Mouse (Mus musculus) embryonic facial prominence, embryonic 13.5 days (tissue): ENCODE data around the gene Prss23. TPM values are rescaled to one million over a fixed set of nuclear protein-coding genes. Genes with fewer than 3 reads are reported as not detected.

Experiments used
- ATAC-seq: fragments of 200-750 bp; cut with Nextera tagmentation; 2 replicates; pipeline ENCODE4 v1.8.0; 2017; ENCODE audit warnings: low read depth; ENCODE audit not compliant: insufficient number of reproducible peaks, insufficient read depth, low FRiP score, low TSS enrichment
- H3K27ac ChIP-seq: fragments of 300-500 bp; sonication (generic); 2 replicates; pipeline ENCODE4 v1.5.1; 2015; ENCODE audit warnings: moderate library complexity, mild to moderate bottlenecking, inconsistent platforms
- H3K27me3 ChIP-seq: fragments of 300-500 bp; sonication (generic); 2 replicates; pipeline ENCODE4 v1.6.1; 2015; ENCODE audit warnings: mild to moderate bottlenecking, inconsistent platforms
- H3K36me3 ChIP-seq: fragments of 300-500 bp; sonication (generic); 2 replicates; pipeline ENCODE4 v1.6.1; 2015; ENCODE audit warnings: mild to moderate bottlenecking, inconsistent platforms
- H3K4me1 ChIP-seq: fragments of 300-500 bp; sonication (generic); 2 replicates; pipeline ENCODE4 v1.6.1; 2015; ENCODE audit warnings: inconsistent platforms
- H3K4me2 ChIP-seq: fragments of 300-500 bp; sonication (generic); 2 replicates; pipeline ENCODE4 v1.6.1; 2015; ENCODE audit warnings: moderate library complexity, mild to moderate bottlenecking, inconsistent platforms
- H3K4me3 ChIP-seq: fragments of 300-500 bp; sonication (generic); 2 replicates; pipeline ENCODE4 v1.5.1; 2015; ENCODE audit warnings: mild to moderate bottlenecking, inconsistent platforms
- H3K9ac ChIP-seq: fragments of 300-500 bp; sonication (generic); 2 replicates; pipeline ENCODE4 v1.6.1; 2015; ENCODE audit warnings: mild to moderate bottlenecking, inconsistent platforms
- H3K9me3 ChIP-seq: fragments of 300-500 bp; sonication (generic); 2 replicates; pipeline ENCODE4 v1.6.1; 2016; ENCODE audit warnings: inconsistent platforms
- WGBS: fragments of 180-500 bp; shearing (Covaris S2); methylation state at CpG from one replicate; pipeline ENCODE4 v1.1.7; 2015; ENCODE audit warnings: mixed read lengths; 5-methylcytosine and 5-hydroxymethylcytosine counted together
- polyA plus RNA-seq: library from polyadenylated mRNA; unstranded; fragments of >200 nt; fragmentation: Nextera tagmentation; extraction: Ambion mirVana; gene quantifications from 2 replicates; pipeline ENCODE4 v1.2.1, GENCODE M21; 2015

Prss23 gene
- polyA plus RNA-seq, result 105 and 109 TPM in 2 replicates

GRCm38 (mm10) chr7:89526731-89527429 is at the start of gene Prss23:
Gene Prss23, minus strand, starts transcription at chr7:89527187.
- H3K4me3 ChIP-seq, result no peak within 1 kb of the TSS
- WGBS, result 22% methylated on average over 16 of the region's 16 CpGs
- H3K27ac ChIP-seq, result peak within 1 kb of the TSS; percentile 74
- no peaks in the 10 kb centered on the region for H3K9me3 ChIP-seq
- H3K4me1 ChIP-seq, result peaks cover 28% of the 10 kb centered on the region
- H3K36me3 ChIP-seq, result no peaks in the 10 kb centered on the region
- peak within 1 kb of the TSS; percentile 10 for H3K4me2 ChIP-seq
- 0 out of 2 replicates have a peak within 1 kb of the TSS, but pooled peaks have one; percentile 40 for H3K9ac ChIP-seq
- H3K27me3 ChIP-seq, result no peaks in the 10 kb centered on the region
- 0 out of 2 replicates have a peak, but pooled peaks have one; percentile 26 for ATAC-seq

GRCm38 (mm10) chr7:89576127-89576526 is 49.1 kb upstream of the Prss23 start:
- H3K36me3 ChIP-seq, result no peaks in the 10 kb centered on the region
- peaks cover 9% of the 10 kb centered on the region for H3K4me1 ChIP-seq
- no peak overlapping the region for H3K9ac ChIP-seq
- no peak overlapping the region for H3K4me2 ChIP-seq
- no peaks in the 10 kb centered on the region for H3K27me3 ChIP-seq
- 59% methylated on average over 3 of the region's 3 CpGs for WGBS
- ATAC-seq, result no peak
- H3K9me3 ChIP-seq, result no peaks in the 10 kb centered on the region
- H3K27ac ChIP-seq, result no peak overlapping the region
- H3K4me3 ChIP-seq, result no peak overlapping the region

- H3K27me3 ChIP-seq, result no peaks in the 10 kb centered on the region
- 0 out of 2 replicates have a peak, but pooled peaks cover 3% of the 10 kb centered on the region for H3K4me1 ChIP-seq
- H3K9me3 ChIP-seq, result no peaks in the 10 kb centered on the region
- no peak overlapping the region for H3K27ac ChIP-seq
- WGBS, result 93% methylated on average over 2 of the region's 2 CpGs
- H3K9ac ChIP-seq, result no peak overlapping the region
- ATAC-seq, result no peak
- no peak overlapping the region for H3K4me2 ChIP-seq
- no peak overlapping the region for H3K4me3 ChIP-seq
- no peaks in the 10 kb centered on the region for H3K36me3 ChIP-seq
Measured at GRCm38 (mm10) chr7:89564569-89564968, 37.6 kb upstream of the Prss23 start.

GRCm38 (mm10) chr7:89563501-89563900 is 36.5 kb upstream of the Prss23 start:
- no peaks in the 10 kb centered on the region for H3K36me3 ChIP-seq
- no peaks in the 10 kb centered on the region for H3K9me3 ChIP-seq
- no peak overlapping the region for H3K9ac ChIP-seq
- WGBS, result 90% methylated on average over 2 of the region's 2 CpGs
- 0 out of 2 replicates have a peak, but pooled peaks cover 11% of the 10 kb centered on the region for H3K4me1 ChIP-seq
- no peak for ATAC-seq
- H3K27me3 ChIP-seq, result no peaks in the 10 kb centered on the region
- no peak overlapping the region for H3K4me2 ChIP-seq
- H3K4me3 ChIP-seq, result no peak overlapping the region
- H3K27ac ChIP-seq, result no peak overlapping the region

GRCm38 (mm10) chr7:89562140-89562539 is 35.2 kb upstream of the Prss23 start:
- 85% methylated on average over 2 of the region's 2 CpGs for WGBS

GRCm38 (mm10) chr7:89560939-89561338 is 34.0 kb upstream of the Prss23 start:
- Histone ChIP-seq H3K27me3 (no peaks in the 10 kb centered on the region), H3K9ac (no peak overlapping the region), H3K4me1 (peaks cover 27% of the 10 kb centered on the region), H3K4me3 (no peak overlapping the region), H3K27ac (no peak overlapping the region), H3K4me2 (no peak overlapping the region), H3K9me3 (no peaks in the 10 kb centered on the region), H3K36me3 (no peaks in the 10 kb centered on the region)
- ATAC-seq, result no peak
- 74% methylated on average over 3 of the region's 3 CpGs for WGBS

More at GRCm38 (mm10) chr7:89562140-89562539, 35.2 kb upstream of the Prss23 start:
- Histone ChIP-seq H3K27me3 (no peaks in the 10 kb centered on the region), H3K4me1 (peaks cover 23% of the 10 kb centered on the region), H3K9ac (no peak overlapping the region), H3K4me2 (no peak overlapping the region), H3K36me3 (no peaks in the 10 kb centered on the region), H3K27ac (no peak overlapping the region), H3K4me3 (no peak overlapping the region), H3K9me3 (no peaks in the 10 kb centered on the region)
- no peak for ATAC-seq

GRCm38 (mm10) chr7:89559633-89560032 is 32.6 kb upstream of the Prss23 start:
- H3K9me3 ChIP-seq, result no peaks in the 10 kb centered on the region
- H3K4me1 ChIP-seq, result peaks cover 24% of the 10 kb centered on the region
- H3K4me3 ChIP-seq, result no peak overlapping the region
- no peak overlapping the region for H3K4me2 ChIP-seq
- no peak overlapping the region for H3K9ac ChIP-seq
- H3K36me3 ChIP-seq, result no peaks in the 10 kb centered on the region
- WGBS, result 78% methylated on average over 4 of the region's 4 CpGs
- ATAC-seq, result no peak
- H3K27me3 ChIP-seq, result no peaks in the 10 kb centered on the region
- no peak overlapping the region for H3K27ac ChIP-seq

- Histone ChIP-seq H3K4me2 (no peak overlapping the region), H3K4me1 (peaks cover 24% of the 10 kb centered on the region), H3K4me3 (no peak overlapping the region), H3K27me3 (no peaks in the 10 kb centered on the region), H3K36me3 (no peaks in the 10 kb centered on the region), H3K9ac (no peak overlapping the region), H3K27ac (peak overlapping the region; percentile 74), H3K9me3 (no peaks in the 10 kb centered on the region)
- WGBS, result 79% methylated on average over 4 of the region's 4 CpGs
- ATAC-seq, result no peak
Measured at GRCm38 (mm10) chr7:89559105-89559504, 32.1 kb upstream of the Prss23 start.

- no peaks in the 10 kb centered on the region for H3K36me3 ChIP-seq
- no peaks in the 10 kb centered on the region for H3K27me3 ChIP-seq
- H3K9ac ChIP-seq, result no peak overlapping the region
- no peaks in the 10 kb centered on the region for H3K9me3 ChIP-seq
- H3K27ac ChIP-seq, result peak overlapping the region; percentile 74
- WGBS, result 48% methylated on average over 11 of the region's 11 CpGs
- H3K4me2 ChIP-seq, result no peak overlapping the region
- no peak for ATAC-seq
- H3K4me1 ChIP-seq, result peaks cover 24% of the 10 kb centered on the region
- H3K4me3 ChIP-seq, result no peak overlapping the region
Measured at GRCm38 (mm10) chr7:89558446-89559039, 31.6 kb upstream of the Prss23 start.

GRCm38 (mm10) chr7:89557056-89557455 is 30.1 kb upstream of the Prss23 start:
- H3K27ac ChIP-seq, result no peak overlapping the region
- H3K4me2 ChIP-seq, result no peak overlapping the region
- H3K36me3 ChIP-seq, result no peaks in the 10 kb centered on the region
- no peak overlapping the region for H3K9ac ChIP-seq
- no peak overlapping the region for H3K4me3 ChIP-seq
- H3K27me3 ChIP-seq, result no peaks in the 10 kb centered on the region
- no peaks in the 10 kb centered on the region for H3K9me3 ChIP-seq
- ATAC-seq, result no peak
- 69% methylated on average over 5 of the region's 5 CpGs for WGBS
- peaks cover 24% of the 10 kb centered on the region for H3K4me1 ChIP-seq

- Histone ChIP-seq H3K4me1 (peaks cover 24% of the 10 kb centered on the region), H3K27ac (no peak overlapping the region), H3K9me3 (no peaks in the 10 kb centered on the region), H3K4me3 (no peak overlapping the region), H3K4me2 (no peak overlapping the region), H3K9ac (no peak overlapping the region), H3K27me3 (no peaks in the 10 kb centered on the region), H3K36me3 (no peaks in the 10 kb centered on the region)
- 71% methylated on average over 4 of the region's 4 CpGs for WGBS
- ATAC-seq, result no peak
Measured at GRCm38 (mm10) chr7:89556652-89557051, 29.7 kb upstream of the Prss23 start.

- no peaks in the 10 kb centered on the region for H3K27me3 ChIP-seq
- WGBS, result 62% methylated on average over 4 of the region's 4 CpGs
- no peak for ATAC-seq
- H3K4me2 ChIP-seq, result no peak overlapping the region
- H3K4me1 ChIP-seq, result peaks cover 24% of the 10 kb centered on the region
- no peak overlapping the region for H3K9ac ChIP-seq
- no peaks in the 10 kb centered on the region for H3K9me3 ChIP-seq
- H3K36me3 ChIP-seq, result no peaks in the 10 kb centered on the region
- H3K27ac ChIP-seq, result no peak overlapping the region
- H3K4me3 ChIP-seq, result no peak overlapping the region
Measured at GRCm38 (mm10) chr7:89555170-89555569, 28.2 kb upstream of the Prss23 start.
